Mouse (Mus musculus): Measurements from ENCODE around the gene Mapk3. TPM values are rescaled to one million over a fixed set of nuclear protein-coding genes. Genes with fewer than 3 reads are reported as not detected.
"Not testable (repeated sequence)": the region's sequence is repeated elsewhere in the genome, so short reads cannot be mapped to it uniquely, and the experiment has no call there.

The Mapk3 gene
- polyA plus RNA-seq, 1 experiment: 132 TPM

GRCm38 (mm10) chr7:126770784-126771183, 11.4 kb downstream of the Mapk3 start:
- Histone ChIP-seq H3K27ac (ENCODE audit: insufficient read depth, low read length) (no peak overlapping the region), H3K4me1 (ENCODE audit: control insufficient read depth, insufficient read depth, low read length) (peaks cover under 1% of the 10 kb centered on the region; the same call in 1 of the 2 replicates), H3K4me3 (ENCODE audit: insufficient read depth, low read length) (no peak overlapping the region)
- TF ChIP-seq CTCF (IDR thresholded peaks at IDR 0.05; ENCODE audit: borderline replicate concordance, insufficient read depth, low read length) (no peak), POLR2A (IDR thresholded peaks at IDR 0.05; ENCODE audit: low read depth, low read length) (no peak)

GRCm38 (mm10) chr7:126773351-126773750, 13.9 kb downstream of the Mapk3 start:
- TF ChIP-seq CTCF (IDR thresholded peaks at IDR 0.05; ENCODE audit: borderline replicate concordance, insufficient read depth, low read length) (no peak), POLR2A (IDR thresholded peaks at IDR 0.05; ENCODE audit: low read depth, low read length) (no peak)
- Histone ChIP-seq H3K27ac (ENCODE audit: insufficient read depth, low read length) (no peak overlapping the region), H3K4me3 (ENCODE audit: insufficient read depth, low read length) (no peak overlapping the region), H3K4me1 (ENCODE audit: control insufficient read depth, insufficient read depth, low read length) (peaks cover 6% of the 10 kb centered on the region; the same call in 1 of the 2 replicates)

- peaks cover 6% of the 10 kb centered on the region; the same call in 1 of the 2 replicates for H3K4me1 ChIP-seq (ENCODE audit: control insufficient read depth, insufficient read depth, low read length)
- TF ChIP-seq POLR2A (IDR thresholded peaks at IDR 0.05; ENCODE audit: low read depth, low read length): no peak
- no peak for TF ChIP-seq CTCF (IDR thresholded peaks at IDR 0.05; ENCODE audit: borderline replicate concordance, insufficient read depth, low read length)
Measured at GRCm38 (mm10) chr7:126774463-126774862, 15.1 kb downstream of the Mapk3 start.

GRCm38 (mm10) chr7:126775185-126775977, 16.0 kb downstream of the Mapk3 start:
- H3K27ac ChIP-seq (ENCODE audit: insufficient read depth, low read length): no peak overlapping the region
- peaks cover 6% of the 10 kb centered on the region; the same call in 1 of the 2 replicates for H3K4me1 ChIP-seq (ENCODE audit: control insufficient read depth, insufficient read depth, low read length)
- H3K4me3 ChIP-seq (ENCODE audit: insufficient read depth, low read length): no peak overlapping the region
- TF ChIP-seq POLR2A (IDR thresholded peaks at IDR 0.05; ENCODE audit: low read depth, low read length): no peak
- no peak for TF ChIP-seq CTCF (IDR thresholded peaks at IDR 0.05; ENCODE audit: borderline replicate concordance, insufficient read depth, low read length)

More at GRCm38 (mm10) chr7:126774463-126774862, 15.1 kb downstream of the Mapk3 start:
- Histone ChIP-seq H3K4me3 (ENCODE audit: insufficient read depth, low read length) (no peak overlapping the region), H3K27ac (ENCODE audit: insufficient read depth, low read length) (no peak overlapping the region)

- peaks cover 6% of the 10 kb centered on the region; the same call in 1 of the 2 replicates for H3K4me1 ChIP-seq (ENCODE audit: control insufficient read depth, insufficient read depth, low read length)
- no peak for TF ChIP-seq POLR2A (IDR thresholded peaks at IDR 0.05; ENCODE audit: low read depth, low read length)
- TF ChIP-seq CTCF (IDR thresholded peaks at IDR 0.05; ENCODE audit: borderline replicate concordance, insufficient read depth, low read length): no peak
- no peak overlapping the region for H3K4me3 ChIP-seq (ENCODE audit: insufficient read depth, low read length)
- 0 out of 2 replicates have a peak overlapping the region, but pooled peaks have one; percentile 62 for H3K27ac ChIP-seq (ENCODE audit: insufficient read depth, low read length)
Measured at GRCm38 (mm10) chr7:126775978-126776234, 16.5 kb downstream of the Mapk3 start.

- Histone ChIP-seq H3K4me3 (ENCODE audit: insufficient read depth, low read length) (peak within 1 kb of the TSS; percentile 41), H3K4me1 (ENCODE audit: control insufficient read depth, insufficient read depth, low read length) (peaks cover 6% of the 10 kb centered on the region; the same call in 1 of the 2 replicates), H3K27ac (ENCODE audit: insufficient read depth, low read length) (peak within 1 kb of the TSS; percentile 62)
- peak; percentile 79 for TF ChIP-seq POLR2A (IDR thresholded peaks at IDR 0.05; ENCODE audit: low read depth, low read length)
- TF ChIP-seq CTCF (IDR thresholded peaks at IDR 0.05; ENCODE audit: borderline replicate concordance, insufficient read depth, low read length): no peak
Measured at GRCm38 (mm10) chr7:126776598-126777057, 17.2 kb downstream of the Mapk3 start, which contains the start of gene Ypel3. Gene Ypel3, plus strand, starts transcription at chr7:126776955.

GRCm38 (mm10) chr7:126777476-126777875, 18.1 kb downstream of the Mapk3 start:
- TF ChIP-seq POLR2A (IDR thresholded peaks at IDR 0.05; ENCODE audit: low read depth, low read length): no peak
- no peak for TF ChIP-seq CTCF (IDR thresholded peaks at IDR 0.05; ENCODE audit: borderline replicate concordance, insufficient read depth, low read length)
- H3K4me3 ChIP-seq (ENCODE audit: insufficient read depth, low read length): peak overlapping the region; percentile 41
- H3K27ac ChIP-seq (ENCODE audit: insufficient read depth, low read length): no peak overlapping the region
- peaks cover 6% of the 10 kb centered on the region; the same call in 1 of the 2 replicates for H3K4me1 ChIP-seq (ENCODE audit: control insufficient read depth, insufficient read depth, low read length)

- H3K4me3 ChIP-seq (ENCODE audit: insufficient read depth, low read length): no peak overlapping the region
- peaks cover 6% of the 10 kb centered on the region; the same call in 1 of the 2 replicates for H3K4me1 ChIP-seq (ENCODE audit: control insufficient read depth, insufficient read depth, low read length)
- no peak overlapping the region for H3K27ac ChIP-seq (ENCODE audit: insufficient read depth, low read length)
- TF ChIP-seq CTCF (IDR thresholded peaks at IDR 0.05; ENCODE audit: borderline replicate concordance, insufficient read depth, low read length) (no peak), POLR2A (IDR thresholded peaks at IDR 0.05; ENCODE audit: low read depth, low read length) (no peak)
Measured at GRCm38 (mm10) chr7:126778147-126778546, 18.7 kb downstream of the Mapk3 start.

- not testable (repeated sequence) for H3K4me1 ChIP-seq (ENCODE audit: control insufficient read depth, insufficient read depth, low read length); H3K27ac ChIP-seq (ENCODE audit: insufficient read depth, low read length)
Measured at GRCm38 (mm10) chr7:126779101-126779500, 19.7 kb downstream of the Mapk3 start.

More at GRCm38 (mm10) chr7:126779101-126779500, 19.7 kb downstream of the Mapk3 start:
- H3K4me3 ChIP-seq (ENCODE audit: insufficient read depth, low read length): not testable (repeated sequence)

All from embryonic fibroblast, embryonic 13.5 days (primary cell).